Mouse (Mus musculus): ENCODE data around the gene Iapp. TPM values are rescaled to one million over a fixed set of nuclear protein-coding genes. Genes with fewer than 3 reads are reported as not detected.

Gene Iapp
- total RNA-seq, 2 experiments from 2014 or later = not detected

Other genes starting within 250 kb of the Iapp start
- not detected for gene Slco1a6, start 89.9 kb upstream of the Iapp start, total RNA-seq (2021)
- not detected for gene Slco1a5, start 24.6 kb downstream of the Iapp start, total RNA-seq (2021)
- gene Pyroxd1, start 47.2 kb downstream of the Iapp start, total RNA-seq (2021) = 1 to 10 TPM; 7.3 to 8.3 TPM
- gene Recql, start 88.7 kb downstream of the Iapp start, total RNA-seq (2021) = 1 to 10 TPM; 3.9 to 4.9 TPM
- 10 to 100 TPM; 15.3 to 18.3 TPM for gene Golt1b, start 88.8 kb downstream of the Iapp start, total RNA-seq (2021)
- under 1 TPM in 1 of 2 experiments, not detected in 1; 0.60 TPM for gene Spx, start 115.0 kb downstream of the Iapp start, total RNA-seq (2021)
- under 1 TPM in 1 of 2 experiments, not detected in 1; 0.31 TPM for gene Gys2, start 174.7 kb downstream of the Iapp start, total RNA-seq (2021)
- 100 to 1,000 TPM; 112 to 138 TPM for gene Ldhb, start 209.5 kb downstream of the Iapp start, total RNA-seq (2021)

All from gastrocnemius, postnatal 14 days (tissue).